Mouse (Mus musculus) kidney, postnatal 0 days (tissue): Measurements from ENCODE around the gene Mrpl33. TPM values are rescaled to one million over a fixed set of nuclear protein-coding genes. Genes with fewer than 3 reads are reported as not detected.
A peak's percentile ranks its signal among the peaks of the same experiment; 100 is the strongest.

Source experiments
- ATAC-seq: fragments of 200-750 bp; cut with Nextera tagmentation; replicated peaks from 2 replicates; pipeline ENCODE4 v1.8.0; 2017; ENCODE audit warnings: low read depth, moderate number of reproducible peaks, moderate TSS enrichment, moderate library complexity; ENCODE audit not compliant: low FRiP score
- DNase-seq: peaks from one replicate; pipeline ENCODE4 v3.0.0-alpha.2; 2016; ENCODE audit warnings: low spot score
- H3K27ac ChIP-seq: fragments of 300-500 bp; sonication (generic); 2 replicates; pipeline ENCODE4 v1.5.1; 2014; ENCODE audit warnings: mild to moderate bottlenecking
- H3K27me3 ChIP-seq: fragments of 300-500 bp; sonication (generic); 2 replicates; pipeline ENCODE4 v1.6.1; 2014; ENCODE audit warnings: low read length, mixed read lengths; ENCODE audit not compliant: insufficient read depth
- H3K36me3 ChIP-seq: fragments of 300-500 bp; sonication (generic); 2 replicates; pipeline ENCODE4 v1.6.1; 2014; ENCODE audit warnings: low read length, mixed read lengths; ENCODE audit not compliant: insufficient read depth
- H3K4me1 ChIP-seq: fragments of 300-500 bp; sonication (generic); replicated peaks from 2 replicates; pipeline ENCODE4 v1.6.1; 2014; ENCODE audit warnings: antibody characterized with exemption, low read length, mixed read lengths; ENCODE audit not compliant: insufficient read depth
- H3K4me2 ChIP-seq: fragments of 300-500 bp; sonication (generic); 2 replicates; pipeline ENCODE4 v1.6.1; 2014; ENCODE audit warnings: mild to moderate bottlenecking, low read length, moderate library complexity, mixed read lengths
- H3K4me3 ChIP-seq: fragments of 300-500 bp; sonication (generic); replicated peaks from 2 replicates; pipeline ENCODE4 v1.5.1; 2014; ENCODE audit warnings: low read depth, low read length
- H3K9ac ChIP-seq: fragments of 300-500 bp; sonication (generic); 2 replicates; pipeline ENCODE4 v1.6.1; 2014; ENCODE audit warnings: low read depth, low read length
- H3K9me3 ChIP-seq: fragments of 300-500 bp; sonication (generic); replicated peaks from 2 replicates; pipeline ENCODE4 v1.6.1; 2016; ENCODE audit warnings: low read length, inconsistent platforms, mixed read lengths
- CTCF ChIP-seq: IDR thresholded peaks from 2 replicates; pipeline ENCODE4 v1.5.1; 2016; ENCODE audit warnings: antibody characterized with exemption, low read depth, mild to moderate bottlenecking, moderate library complexity
- WGBS: fragments of 180-500 bp; shearing (Covaris S2); extraction: QIAGEN DNeasy Blood & Tissue Kit; methylation state at CpG from one replicate; pipeline ENCODE4 v1.1.7; 2014; 5-methylcytosine and 5-hydroxymethylcytosine counted together
- polyA plus RNA-seq: library from polyadenylated mRNA; unstranded; fragments of >200 nt; fragmentation: Nextera tagmentation; extraction: Ambion mirVana; gene quantifications from 2 replicates; pipeline ENCODE4 v1.2.1, GENCODE M21; 2015

The Mrpl33 gene
- polyA plus RNA-seq, 1 experiment from 2014 or later = 406 TPM

GRCm38 (mm10) chr5:31666176-31666575 is 69.4 kb downstream of the Mrpl33 start:
- no peaks in the 10 kb centered on the region for H3K36me3 ChIP-seq
- H3K9ac ChIP-seq = no peak overlapping the region
- H3K9me3 ChIP-seq = no peaks in the 10 kb centered on the region
- H3K4me2 ChIP-seq = no peak overlapping the region
- no peak for DNase-seq
- no peak for TF ChIP-seq CTCF
- H3K27ac ChIP-seq = no peak overlapping the region
- 13% methylated on average over 1 of the region's 1 CpGs for WGBS
- no peaks in the 10 kb centered on the region for H3K27me3 ChIP-seq
- ATAC-seq = no peak
- H3K4me3 ChIP-seq = no peak overlapping the region
- H3K4me1 ChIP-seq = no peaks in the 10 kb centered on the region

GRCm38 (mm10) chr5:31668325-31668968 is 71.7 kb downstream of the Mrpl33 start:
- WGBS = 48% methylated on average over 13 of the region's 13 CpGs
- ATAC-seq (no peak), DNase-seq (peak; percentile 32)
- no peak for TF ChIP-seq CTCF
- Histone ChIP-seq H3K4me3 (no peak overlapping the region), H3K4me2 (no peak overlapping the region), H3K27me3 (no peaks in the 10 kb centered on the region), H3K9me3 (no peaks in the 10 kb centered on the region), H3K9ac (no peak overlapping the region), H3K27ac (no peak overlapping the region), H3K4me1 (no peaks in the 10 kb centered on the region), H3K36me3 (no peaks in the 10 kb centered on the region)

GRCm38 (mm10) chr5:31669984-31670383 is 73.2 kb downstream of the Mrpl33 start:
- no peak overlapping the region for H3K4me3 ChIP-seq
- H3K4me2 ChIP-seq = no peak overlapping the region
- no peak for TF ChIP-seq CTCF

GRCm38 (mm10) chr5:31671137-31671536 is 74.4 kb downstream of the Mrpl33 start:
- H3K9me3 ChIP-seq = no peaks in the 10 kb centered on the region
- no peak overlapping the region for H3K9ac ChIP-seq
- DNase-seq = no peak
- no peak overlapping the region for H3K27ac ChIP-seq
- no peak overlapping the region for H3K4me3 ChIP-seq
- no peak overlapping the region for H3K4me2 ChIP-seq
- 71% methylated on average over 2 of the region's 2 CpGs for WGBS
- no peaks in the 10 kb centered on the region for H3K36me3 ChIP-seq
- H3K4me1 ChIP-seq = no peaks in the 10 kb centered on the region
- TF ChIP-seq CTCF = no peak
- ATAC-seq = no peak
- no peaks in the 10 kb centered on the region for H3K27me3 ChIP-seq

More at GRCm38 (mm10) chr5:31669984-31670383, 73.2 kb downstream of the Mrpl33 start:
- no peak overlapping the region for H3K27ac ChIP-seq
- H3K4me1 ChIP-seq = no peaks in the 10 kb centered on the region
- H3K27me3 ChIP-seq = no peaks in the 10 kb centered on the region
- no peak for DNase-seq
- no peaks in the 10 kb centered on the region for H3K36me3 ChIP-seq
- H3K9ac ChIP-seq = no peak overlapping the region
- no peak for ATAC-seq
- no peaks in the 10 kb centered on the region for H3K9me3 ChIP-seq
- WGBS = 67% methylated on average over 5 of the region's 5 CpGs

GRCm38 (mm10) chr5:31673431-31673830 is 76.7 kb downstream of the Mrpl33 start:
- Histone ChIP-seq H3K4me3 (no peak overlapping the region), H3K9ac (no peak overlapping the region), H3K9me3 (no peaks in the 10 kb centered on the region), H3K4me1 (no peaks in the 10 kb centered on the region), H3K27me3 (no peaks in the 10 kb centered on the region), H3K4me2 (no peak overlapping the region), H3K27ac (no peak overlapping the region), H3K36me3 (no peaks in the 10 kb centered on the region)
- no peak for TF ChIP-seq CTCF
- DNase-seq = peak; percentile 16
- no peak for ATAC-seq
- 47% methylated on average over 2 of the region's 2 CpGs for WGBS

- Histone ChIP-seq H3K4me3 (no peak overlapping the region), H3K27ac (no peak overlapping the region), H3K4me2 (no peak overlapping the region), H3K9ac (no peak overlapping the region), H3K36me3 (no peaks in the 10 kb centered on the region), H3K4me1 (no peaks in the 10 kb centered on the region), H3K27me3 (no peaks in the 10 kb centered on the region), H3K9me3 (no peaks in the 10 kb centered on the region)
- DNase-seq (no peak), ATAC-seq (no peak)
- 32% methylated on average over 1 of the region's 1 CpGs for WGBS
- no peak for TF ChIP-seq CTCF
These were observed 81.3 kb downstream of the Mrpl33 start for GRCm38 (mm10) chr5:31678000-31678399.

GRCm38 (mm10) chr5:31680183-31680582 is 83.4 kb downstream of the Mrpl33 start:
- WGBS = 88% methylated on average over 4 of the region's 4 CpGs
- H3K4me2 ChIP-seq = no peak overlapping the region
- ATAC-seq (no peak), DNase-seq (no peak)
- H3K4me3 ChIP-seq = no peak overlapping the region
- no peak overlapping the region for H3K27ac ChIP-seq
- no peak overlapping the region for H3K9ac ChIP-seq
- no peaks in the 10 kb centered on the region for H3K9me3 ChIP-seq
- no peaks in the 10 kb centered on the region for H3K27me3 ChIP-seq
- TF ChIP-seq CTCF = no peak
- no peaks in the 10 kb centered on the region for H3K36me3 ChIP-seq
- no peaks in the 10 kb centered on the region for H3K4me1 ChIP-seq
